In the genomic region with DNA sequence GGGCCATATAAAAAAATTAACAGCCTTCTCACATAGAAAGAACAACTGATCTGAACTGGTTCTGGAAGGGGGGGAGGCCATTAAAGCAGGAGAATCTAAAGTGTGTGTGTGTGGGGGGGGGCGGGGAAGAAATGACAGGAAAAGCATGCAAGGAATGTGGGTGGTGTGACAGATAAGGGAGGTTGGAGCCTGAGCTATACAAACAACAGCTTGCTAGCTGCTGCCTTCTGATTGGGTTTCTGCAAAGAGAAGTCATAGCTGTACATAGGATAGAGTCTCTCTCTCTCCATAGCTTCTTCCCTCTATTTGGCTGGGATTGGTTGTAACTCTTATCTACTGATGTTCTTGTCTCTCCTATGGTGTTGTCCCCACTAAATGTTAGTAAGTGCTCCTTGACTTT, we compare ENCODE assay signal across 21 mouse cellular contexts. TPM values are rescaled to one million over a fixed set of nuclear protein-coding genes. Genes with fewer than 3 reads are reported as not detected.
DNase-seq lines count a peak whose midpoint lies in the region; ATAC-seq and TF ChIP-seq lines count a peak whose summit lies in the region.
"Had no signal": no experiment of that assay in that cellular context is flagged by ENCODE, and none has a peak within 500 bp of the region (broad histone marks: within the 10 kb centered on the region; RNA-seq: fewer than 3 reads in every experiment).

No protein-coding gene starts in this region.

- no peaks in the 10 kb centered on the region for H3K27me3 ChIP-seq in heart, postnatal 0 days (ENCODE audit: control insufficient read depth, insufficient read depth, low read length)
- no peaks in the 10 kb centered on the region for H3K27me3 ChIP-seq in lung, embryonic 14.5 days (ENCODE audit: insufficient read depth, low read length)
- H3K27me3 ChIP-seq in liver, embryonic 16.5 days (ENCODE audit: control insufficient read depth, insufficient read depth, low read depth, low read length): no peaks in the 10 kb centered on the region
- H3K27me3 ChIP-seq in midbrain, embryonic 16.5 days (ENCODE audit: control insufficient read depth, insufficient read depth, low read depth, low read length): no peaks in the 10 kb centered on the region; the same call in 1 of the 2 replicates
- H3K27me3 ChIP-seq: limb, embryonic 15.5 days; megakaryocyte, embryonic 14.5 days had no signal

- H3K4me2 ChIP-seq in heart, postnatal 0 days (ENCODE audit: low read depth, low read length): no peak overlapping the region
- no peak overlapping the region for H3K4me2 ChIP-seq in lung, embryonic 14.5 days
- H3K4me2 ChIP-seq in liver, embryonic 16.5 days (ENCODE audit: low read depth, low read length): no peak overlapping the region
- H3K4me2 ChIP-seq in midbrain, embryonic 16.5 days (ENCODE audit: low read length): no peak overlapping the region
- H3K4me2 ChIP-seq: embryonic facial prominence, embryonic 12.5 days; heart, embryonic 11.5 days; hindbrain, embryonic 12.5 days; limb, embryonic 15.5 days; midbrain, embryonic 15.5 days had no signal

- no peak for TF ChIP-seq EP300 in heart, postnatal 0 days (IDR thresholded peaks at IDR 0.05; ENCODE audit: low read depth)

- no peaks in the 10 kb centered on the region for H3K9me3 ChIP-seq in heart, postnatal 0 days (replicated peaks; ENCODE audit: control insufficient read depth, low read length)
- no peaks in the 10 kb centered on the region for H3K9me3 ChIP-seq in lung, embryonic 14.5 days (ENCODE audit: low read depth, low read length)
- H3K9me3 ChIP-seq in liver, embryonic 16.5 days (replicated peaks; ENCODE audit: control insufficient read depth, low read length): no peaks in the 10 kb centered on the region
- no peaks in the 10 kb centered on the region for H3K9me3 ChIP-seq in midbrain, embryonic 16.5 days (replicated peaks; ENCODE audit: control insufficient read depth, low read length, poor library complexity, severe bottlenecking)
- H3K9me3 ChIP-seq: embryonic facial prominence, embryonic 12.5 days; hindbrain, embryonic 12.5 days; limb, embryonic 15.5 days; megakaryocyte, embryonic 14.5 days; midbrain, embryonic 15.5 days had no signal

- H3K9ac ChIP-seq in heart, postnatal 0 days (replicated peaks; ENCODE audit: low read depth, low read length): no peak overlapping the region
- no peak overlapping the region for H3K9ac ChIP-seq in lung, embryonic 14.5 days
- no peak overlapping the region for H3K9ac ChIP-seq in liver, embryonic 16.5 days (ENCODE audit: low read depth, low read length)
- no peak overlapping the region for H3K9ac ChIP-seq in midbrain, embryonic 16.5 days (ENCODE audit: low read depth, low read length)
- H3K9ac ChIP-seq: embryonic facial prominence, embryonic 12.5 days; forebrain, postnatal 0 days; hindbrain, embryonic 12.5 days; limb, embryonic 15.5 days; midbrain, embryonic 15.5 days had no signal

- H3K4me3 ChIP-seq in heart, postnatal 0 days (ENCODE audit: low read depth, low read length): no peak overlapping the region
- H3K4me3 ChIP-seq in lung, embryonic 14.5 days (ENCODE audit: low read depth, low read length): no peak overlapping the region
- no peak overlapping the region for H3K4me3 ChIP-seq in bone marrow macrophage, adult 2 months (ENCODE audit: insufficient read depth, low read length)
- H3K4me3 ChIP-seq in liver, embryonic 16.5 days (ENCODE audit: low read depth, low read length): no peak overlapping the region
- H3K4me3 ChIP-seq in midbrain, embryonic 16.5 days (ENCODE audit: low read depth, low read length): no peak overlapping the region
- H3K4me3 ChIP-seq: embryonic facial prominence, embryonic 12.5 days; hindbrain, embryonic 12.5 days; limb, embryonic 15.5 days; megakaryocyte, embryonic 14.5 days; midbrain, embryonic 15.5 days had no signal

- WGBS in heart, postnatal 0 days: 38% methylated on average over 1 of the region's 1 CpGs
- WGBS in lung, embryonic 14.5 days: 29% methylated on average over 1 of the region's 1 CpGs
- 10% methylated on average over 1 of the region's 1 CpGs for WGBS in liver, embryonic 16.5 days (ENCODE audit: insufficient replicate concordance)
- WGBS in midbrain, embryonic 16.5 days: 38% methylated on average over 1 of the region's 1 CpGs

- H3K36me3 ChIP-seq in heart, postnatal 0 days (replicated peaks; ENCODE audit: control insufficient read depth, insufficient read depth, low read length): no peaks in the 10 kb centered on the region
- H3K36me3 ChIP-seq in lung, embryonic 14.5 days (ENCODE audit: insufficient read depth): no peaks in the 10 kb centered on the region
- no peaks in the 10 kb centered on the region for H3K36me3 ChIP-seq in liver, embryonic 16.5 days (ENCODE audit: control insufficient read depth, insufficient read depth)
- H3K36me3 ChIP-seq in midbrain, embryonic 16.5 days (ENCODE audit: control insufficient read depth, insufficient read depth, low read length): no peaks in the 10 kb centered on the region
- H3K36me3 ChIP-seq: embryonic facial prominence, embryonic 12.5 days; hindbrain, embryonic 12.5 days; limb, embryonic 15.5 days; midbrain, embryonic 15.5 days had no signal

- H3K27ac ChIP-seq in heart, postnatal 0 days (ENCODE audit: low read depth): no peak overlapping the region
- H3K27ac ChIP-seq in lung, embryonic 14.5 days (ENCODE audit: low read depth): no peak overlapping the region
- H3K27ac ChIP-seq in bone marrow macrophage, adult 2 months (ENCODE audit: insufficient read depth, low read depth, low read length): peak overlapping the region; percentile 98
- no peak overlapping the region for H3K27ac ChIP-seq in liver, embryonic 16.5 days (ENCODE audit: low read length)
- H3K27ac ChIP-seq in midbrain, embryonic 16.5 days (ENCODE audit: low read length): no peak overlapping the region
- H3K27ac ChIP-seq: embryonic facial prominence, embryonic 12.5 days; hindbrain, embryonic 12.5 days; limb, embryonic 15.5 days; midbrain, embryonic 15.5 days had no signal

- DNase-seq in heart, postnatal 0 days (ENCODE audit: low spot score): no peak
- DNase-seq in heart, postnatal 25 days (ENCODE audit: low spot score): no peak
- peak; percentile 31 for DNase-seq in lung, embryonic 14.5 days
- DNase-seq in lung, postnatal 4 days: no peak
- no peak for DNase-seq in right cerebral cortex, postnatal 36 days (ENCODE audit: low spot score in 2 of 2)
- DNase-seq: adrenal gland, adult 8-10 months; cerebellum, adult 11-12 months; cerebellum, postnatal 36 days; forebrain, postnatal 0 days; gastrocnemius, postnatal 10 days; thymus, postnatal 36 days had no signal

- no peak for TF ChIP-seq POLR2A in bone marrow macrophage, adult 2 months (IDR thresholded peaks at IDR 0.05; ENCODE audit: borderline replicate concordance, low read depth, low read length)

- peak; percentile 49 for ATAC-seq in heart, postnatal 0 days (ENCODE audit: insufficient read depth, low read depth)
- peak; percentile 92 for ATAC-seq in lung, embryonic 14.5 days (ENCODE audit: insufficient read depth)
- ATAC-seq in liver, embryonic 16.5 days (ENCODE audit: low read depth): 0 out of 2 replicates have a peak, but pooled peaks have one; percentile 9
- no peak for ATAC-seq in midbrain, embryonic 16.5 days
- ATAC-seq: forebrain, postnatal 0 days; inflammation-experienced regulatory T-cells, adult 6 months; midbrain, embryonic 15.5 days had no signal

- no peak for TF ChIP-seq CTCF in heart, postnatal 0 days (IDR thresholded peaks at IDR 0.05; ENCODE audit: low read depth)
- no peak for TF ChIP-seq CTCF in lung, embryonic 14.5 days (IDR thresholded peaks at IDR 0.05; ENCODE audit: low read depth)
- TF ChIP-seq CTCF in bone marrow macrophage, adult 2 months (IDR thresholded peaks at IDR 0.05; ENCODE audit: low read depth, low read length): no peak

- H3K4me1 ChIP-seq in heart, postnatal 0 days (ENCODE audit: control insufficient read depth, insufficient read depth): 0 out of 2 replicates have a peak, but pooled peaks cover 4% of the 10 kb centered on the region
- no peaks in the 10 kb centered on the region for H3K4me1 ChIP-seq in lung, embryonic 14.5 days (ENCODE audit: insufficient read depth)
- peaks cover 22% of the 10 kb centered on the region for H3K4me1 ChIP-seq in bone marrow macrophage, adult 2 months (ENCODE audit: control insufficient read depth, insufficient read depth, low read length)
- no peaks in the 10 kb centered on the region for H3K4me1 ChIP-seq in liver, embryonic 16.5 days (ENCODE audit: control insufficient read depth, low read depth, low read length)
- no peaks in the 10 kb centered on the region for H3K4me1 ChIP-seq in midbrain, embryonic 16.5 days (ENCODE audit: control insufficient read depth, insufficient read depth, low read length)
- H3K4me1 ChIP-seq: embryonic facial prominence, embryonic 12.5 days; hindbrain, embryonic 12.5 days; limb, embryonic 15.5 days; midbrain, embryonic 15.5 days had no signal

- intact Hi-C loops in heart, postnatal 25 days (cut with DNase I): no loop called here

RNA-seq across cellular contexts. Expression of gene Tlr7, which starts 2.2 kb away (rescaled TPM):
- 0.08 and 0.88 TPM in 2 replicates for total RNA-seq in heart, postnatal 0 days (2014; rRNA removed; ENCODE audit: low replicate concordance)
- 0.26 and 0.33 TPM in 2 replicates for polyA plus RNA-seq in heart, postnatal 0 days (2015; fragmentation: Nextera tagmentation; extraction: Ambion mirVana)
- total RNA-seq in heart, postnatal 25 days (2021): 1 to 10 TPM; 1.7 to 1.8 TPM
- polyA plus RNA-seq in lung, embryonic 14.5 days (2014; fragmentation: Nextera tagmentation; extraction: Ambion mirVana): 0.59 and 0.62 TPM in 2 replicates
- polyA plus RNA-seq in bone marrow macrophage, adult 2 months (2012; ENCODE audit: insufficient read depth, insufficient read length, missing spikeins): 301 and 340 TPM in 2 replicates
- polyA plus RNA-seq in liver, embryonic 16.5 days (2015; fragmentation: Nextera tagmentation; extraction: Ambion mirVana): 1.2 and 1.5 TPM in 2 replicates
- polyA plus RNA-seq in midbrain, embryonic 16.5 days (2015; fragmentation: Nextera tagmentation; extraction: Ambion mirVana): 0.16 and 0.33 TPM in 2 replicates

RNA-seq across cellular contexts. Expression of gene Prps2, which starts 49.9 kb away (rescaled TPM):
- total RNA-seq in heart, postnatal 0 days (2014; rRNA removed; ENCODE audit: low replicate concordance): 26.6 and 45.5 TPM in 2 replicates
- polyA plus RNA-seq in heart, postnatal 0 days (2015; fragmentation: Nextera tagmentation; extraction: Ambion mirVana): 16.6 and 17.0 TPM in 2 replicates
- total RNA-seq in heart, postnatal 25 days (2021): 1 to 10 TPM; 9.5 to 9.9 TPM
- polyA plus RNA-seq in lung, embryonic 14.5 days (2014; fragmentation: Nextera tagmentation; extraction: Ambion mirVana): 27.9 and 31.8 TPM in 2 replicates
- 18.7 and 18.8 TPM in 2 replicates for polyA plus RNA-seq in bone marrow macrophage, adult 2 months (2012; ENCODE audit: insufficient read depth, insufficient read length, missing spikeins)
- polyA plus RNA-seq in liver, embryonic 16.5 days (2015; fragmentation: Nextera tagmentation; extraction: Ambion mirVana): 6.1 TPM in 2 replicates
- polyA plus RNA-seq in midbrain, embryonic 16.5 days (2015; fragmentation: Nextera tagmentation; extraction: Ambion mirVana): 7.9 and 8.3 TPM in 2 replicates

Comparison
In these comparisons a context has a peak if more than half of its experiments do, and no peak if none do; other contexts are left out.
1. RNA of gene Tlr7, which starts 2.2 kb away (polyA plus RNA-seq): 301 to 340 TPM in bone marrow macrophage, adult 2 months; 1.2 to 1.5 TPM in liver, embryonic 16.5 days, 0.59 to 0.62 TPM in lung, embryonic 14.5 days, 0.16 to 0.33 TPM in midbrain, embryonic 16.5 days and 0.26 to 0.33 TPM in heart, postnatal 0 days; every median in the first group is over 100 times any median in the second.